Mouse (Mus musculus) limb, embryonic 14.5 days (tissue): ENCODE measurements around the gene Nr4a1. TPM values are rescaled to one million over a fixed set of nuclear protein-coding genes. Genes with fewer than 3 reads are reported as not detected.

Source experiments
- ATAC-seq: fragments of 200-750 bp; cut with Nextera tagmentation; 2 replicates; pipeline ENCODE4 v1.8.0; 2017; ENCODE audit warnings: low read depth, moderate number of reproducible peaks, moderate TSS enrichment; ENCODE audit not compliant: low FRiP score
- DNase-seq: peaks from one replicate; pipeline ENCODE4 v3.0.0-alpha.2; 2015; ENCODE audit warnings: low spot score
- H3K27ac ChIP-seq: fragments of 300-500 bp; sonication (generic); replicated peaks from 2 replicates; pipeline ENCODE4 v1.5.1; 2014; ENCODE audit warnings: low read depth, mild to moderate bottlenecking, low read length, moderate library complexity, mixed read lengths
- H3K27me3 ChIP-seq: fragments of 300-500 bp; sonication (generic); 2 replicates; pipeline ENCODE4 v1.6.1; 2014; ENCODE audit warnings: low read length, mixed read lengths; ENCODE audit not compliant: control insufficient read depth, insufficient read depth
- H3K36me3 ChIP-seq: fragments of 300-500 bp; sonication (generic); 2 replicates; pipeline ENCODE4 v1.6.1; 2014; ENCODE audit warnings: mild to moderate bottlenecking, low read length, moderate library complexity, mixed read lengths; ENCODE audit not compliant: control insufficient read depth, insufficient read depth
- H3K4me1 ChIP-seq: fragments of 300-500 bp; sonication (generic); 2 replicates; pipeline ENCODE4 v1.6.1; 2014; ENCODE audit warnings: antibody characterized with exemption, low read length, mixed read lengths; ENCODE audit not compliant: control insufficient read depth, insufficient read depth
- H3K4me2 ChIP-seq: fragments of 300-500 bp; sonication (generic); replicated peaks from 2 replicates; pipeline ENCODE4 v1.6.1; 2014; ENCODE audit warnings: low read depth, mild to moderate bottlenecking, low read length, moderate library complexity; ENCODE audit not compliant: severe bottlenecking
- H3K4me3 ChIP-seq: fragments of 300-500 bp; sonication (generic); replicated peaks from 2 replicates; pipeline ENCODE4 v1.5.1; 2014; ENCODE audit warnings: low read length
- H3K9ac ChIP-seq: fragments of 300-500 bp; sonication (generic); 2 replicates; pipeline ENCODE4 v1.6.1; 2014; ENCODE audit warnings: mild to moderate bottlenecking, low read depth, low read length, moderate library complexity; ENCODE audit not compliant: severe bottlenecking
- H3K9me3 ChIP-seq: fragments of 300-500 bp; sonication (generic); 2 replicates; pipeline ENCODE4 v1.6.1; 2016; ENCODE audit warnings: low read length; ENCODE audit not compliant: control insufficient read depth
- POLR2A ChIP-seq: fragments of 200-500 bp; IDR thresholded peaks from 2 replicates; pipeline ENCODE4 v1.8.0; 2012; ENCODE audit warnings: inconsistent platforms, mild to moderate bottlenecking, moderate library complexity, borderline replicate concordance; ENCODE audit not compliant: insufficient read depth, insufficient read length; ENCODE audit errors: extremely low read depth
- WGBS: fragments of 180-500 bp; shearing (Covaris S2); extraction: QIAGEN DNeasy Blood & Tissue Kit; methylation state at CpG from one replicate; pipeline ENCODE4 v1.1.7; 2014; 5-methylcytosine and 5-hydroxymethylcytosine counted together
- polyA plus RNA-seq, 2 experiments: library from polyadenylated mRNA; depleted of rRNA in 1 of 2; stranded (reverse) in 1 of 2; unstranded in 1 of 2; fragments of >200 nt; fragmentation: Nextera tagmentation in 1 of 2; extraction: Ambion mirVana in 1 of 2; gene quantifications; 2 replicates each; pipeline versions ENCODE4 v1.2.1 to v1.2.3; 2012 to 2014

Gene Nr4a1
- polyA plus RNA-seq, 2 experiments = 10.5 to 19.6 TPM

DNA sequence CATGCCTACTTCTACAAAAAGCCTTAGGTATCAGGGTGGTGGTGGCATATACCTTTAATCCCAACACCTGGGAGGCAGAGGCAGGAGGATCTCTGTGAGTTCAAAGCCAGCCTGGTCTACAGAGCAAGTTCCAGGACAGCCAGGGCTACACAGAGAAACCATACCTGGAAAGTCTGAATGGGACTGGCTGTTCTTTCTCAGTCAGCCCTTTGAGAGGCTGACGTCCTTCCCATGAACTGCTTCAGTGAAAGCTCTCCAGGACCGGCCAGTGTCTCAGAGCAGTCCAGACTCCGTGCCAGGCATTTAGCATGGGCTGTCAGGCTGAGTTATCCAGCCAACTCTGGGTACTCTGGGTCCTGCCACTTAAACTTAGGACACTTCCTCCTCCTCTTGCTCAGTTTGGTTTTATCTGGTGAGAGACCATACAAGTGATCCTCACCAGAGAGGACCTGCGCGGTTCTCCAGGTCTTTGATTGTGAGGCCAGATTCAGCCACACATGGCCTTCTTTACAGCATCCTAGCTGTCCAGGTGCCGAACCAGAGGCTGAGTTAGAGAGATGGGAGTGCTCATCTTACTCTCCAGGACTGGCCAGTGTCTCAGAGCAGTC is 66.0 kb downstream of the Nr4a1 start:
- TF ChIP-seq POLR2A = no peak
- WGBS = 76% methylated on average over 6 of the region's 6 CpGs
- no peak overlapping the region for H3K4me2 ChIP-seq

DNA sequence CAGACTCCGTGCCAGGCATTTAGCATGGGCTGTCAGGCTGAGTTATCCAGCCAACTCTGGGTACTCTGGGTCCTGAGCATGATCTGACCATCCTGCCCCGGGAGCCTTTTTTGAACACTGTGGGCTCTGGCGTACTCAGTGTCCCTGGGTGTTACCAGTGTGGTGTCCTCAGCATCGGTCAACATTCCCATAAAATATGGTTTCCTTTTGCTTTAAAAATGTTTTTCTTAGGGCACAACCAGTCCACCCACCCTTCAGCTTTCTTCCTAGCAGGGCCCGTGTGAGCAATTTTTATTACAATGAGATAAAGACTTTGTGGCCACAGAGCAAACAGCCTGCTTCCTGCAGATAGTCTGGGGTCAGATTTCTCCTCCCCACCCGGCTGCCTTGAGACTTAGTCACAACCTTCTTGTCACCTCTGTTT is 66.6 kb downstream of the Nr4a1 start:
- peaks cover 4% of the 10 kb centered on the region; the same call in 1 of the 2 replicates for H3K4me1 ChIP-seq
- ATAC-seq (no peak), DNase-seq (no peak)
- H3K4me3 ChIP-seq = no peak overlapping the region
- no peaks in the 10 kb centered on the region for H3K36me3 ChIP-seq
- no peaks in the 10 kb centered on the region for H3K9me3 ChIP-seq
- H3K4me2 ChIP-seq = no peak overlapping the region
- TF ChIP-seq POLR2A = no peak
- WGBS = 45% methylated on average over 6 of the region's 6 CpGs
- H3K9ac ChIP-seq = no peak overlapping the region
- no peaks in the 10 kb centered on the region for H3K27me3 ChIP-seq
- no peak overlapping the region for H3K27ac ChIP-seq

More for the DNA sequence above, 66.0 kb downstream of the Nr4a1 start:
- H3K27me3 ChIP-seq = no peaks in the 10 kb centered on the region
- ATAC-seq (no peak), DNase-seq (no peak)
- no peak overlapping the region for H3K9ac ChIP-seq
- no peaks in the 10 kb centered on the region for H3K9me3 ChIP-seq
- peaks cover 4% of the 10 kb centered on the region; the same call in 1 of the 2 replicates for H3K4me1 ChIP-seq
- no peaks in the 10 kb centered on the region for H3K36me3 ChIP-seq
- no peak overlapping the region for H3K4me3 ChIP-seq
- no peak overlapping the region for H3K27ac ChIP-seq

DNA sequence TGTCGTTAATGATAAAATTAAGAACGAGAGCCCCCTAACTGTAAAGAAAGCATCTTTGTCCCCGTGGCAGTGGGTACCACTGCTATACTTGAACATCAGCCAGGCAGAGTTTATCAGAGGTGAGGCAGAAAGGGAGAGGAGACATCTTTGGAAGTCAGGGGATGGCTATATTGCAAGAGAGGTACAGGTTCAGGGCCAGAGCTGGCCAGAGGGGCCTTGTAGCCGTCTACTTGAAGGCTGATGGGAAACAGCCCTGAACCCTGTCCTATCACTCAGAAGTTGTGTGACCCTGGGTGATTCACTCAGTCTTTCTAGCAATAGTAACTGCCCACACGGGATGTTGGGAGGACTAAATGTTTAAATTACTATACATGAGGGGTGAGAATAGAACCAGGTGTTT is 67.1 kb downstream of the Nr4a1 start:
- H3K9me3 ChIP-seq = no peaks in the 10 kb centered on the region
- no peak for ATAC-seq
- no peak overlapping the region for H3K4me3 ChIP-seq
- DNase-seq = no peak
- no peak overlapping the region for H3K9ac ChIP-seq
- H3K27ac ChIP-seq = no peak overlapping the region
- no peak for TF ChIP-seq POLR2A
- WGBS = 54% methylated on average over 5 of the region's 5 CpGs
- H3K27me3 ChIP-seq = no peaks in the 10 kb centered on the region
- peaks cover 4% of the 10 kb centered on the region; the same call in 1 of the 2 replicates for H3K4me1 ChIP-seq
- no peaks in the 10 kb centered on the region for H3K36me3 ChIP-seq
- H3K4me2 ChIP-seq = no peak overlapping the region

DNA sequence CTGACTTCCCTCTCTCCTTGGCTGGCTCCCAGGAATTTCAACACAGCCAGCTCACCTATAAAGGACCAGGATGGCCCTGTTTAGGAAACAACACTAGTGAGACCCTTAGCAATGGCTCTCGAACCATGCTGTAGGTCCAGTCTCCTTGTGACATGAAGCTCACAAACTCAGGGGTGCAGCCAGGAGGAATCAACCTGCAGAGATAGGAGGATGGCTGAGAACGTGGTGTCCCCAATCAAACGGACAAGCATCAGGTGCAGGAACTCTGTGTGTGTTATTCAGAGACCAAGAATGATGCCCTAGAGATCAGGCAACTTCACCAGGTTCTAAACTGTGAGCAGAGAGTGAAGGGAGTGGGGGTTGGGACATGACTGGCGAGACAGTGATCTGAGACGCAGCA is 68.0 kb downstream of the Nr4a1 start:
- TF ChIP-seq POLR2A = no peak
- ATAC-seq = no peak
- WGBS = 80% methylated on average over 5 of the region's 5 CpGs

DNA sequence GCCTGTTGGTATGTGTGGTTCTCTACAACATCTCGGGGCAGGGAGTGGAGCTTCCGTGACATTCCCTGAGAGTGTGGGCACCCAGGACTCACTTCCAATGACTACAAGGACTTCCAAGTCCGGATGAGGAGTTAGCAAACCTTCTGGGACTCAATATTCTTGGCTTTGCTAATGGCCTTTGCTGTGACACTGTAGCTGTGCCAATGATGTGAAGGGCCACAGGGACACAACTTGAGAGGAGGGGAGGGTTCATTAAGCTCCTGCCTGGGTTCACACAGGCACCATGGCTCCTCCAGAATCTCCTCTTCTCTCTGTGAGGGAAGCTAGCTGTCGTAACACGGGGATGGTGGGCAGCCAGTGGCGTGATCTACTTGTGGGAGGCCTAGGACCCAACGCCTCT is 68.6 kb downstream of the Nr4a1 start:
- no peak overlapping the region for H3K4me3 ChIP-seq
- WGBS = 84% methylated on average over 7 of the region's 7 CpGs
- no peak for DNase-seq

More for the DNA sequence above, 68.0 kb downstream of the Nr4a1 start:
- H3K27ac ChIP-seq = no peak overlapping the region
- no peak overlapping the region for H3K4me3 ChIP-seq
- H3K27me3 ChIP-seq = no peaks in the 10 kb centered on the region
- no peaks in the 10 kb centered on the region for H3K36me3 ChIP-seq
- no peaks in the 10 kb centered on the region for H3K9me3 ChIP-seq
- no peak overlapping the region for H3K4me2 ChIP-seq
- no peak overlapping the region for H3K9ac ChIP-seq
- DNase-seq = no peak
- peaks cover 4% of the 10 kb centered on the region; the same call in 1 of the 2 replicates for H3K4me1 ChIP-seq

More for the DNA sequence above, 68.6 kb downstream of the Nr4a1 start:
- Histone ChIP-seq H3K4me1 (peaks cover 4% of the 10 kb centered on the region; the same call in 1 of the 2 replicates), H3K9ac (no peak overlapping the region), H3K36me3 (no peaks in the 10 kb centered on the region), H3K4me2 (no peak overlapping the region), H3K9me3 (no peaks in the 10 kb centered on the region), H3K27me3 (no peaks in the 10 kb centered on the region), H3K27ac (no peak overlapping the region)
- ATAC-seq = no peak
- TF ChIP-seq POLR2A = no peak
